Mouse (Mus musculus) gastrocnemius, adult 8-10 months (tissue): Measurements from ENCODE around the gene 2310034G01Rik. TPM values are rescaled to one million over a fixed set of nuclear protein-coding genes. Genes with fewer than 3 reads are reported as not detected.

Experiments used
- DNase-seq, 2 experiments: peaks; one replicate each; pipeline ENCODE4 v3.0.0; 2022; ENCODE audit warnings: low spot score in 2 of 2
- total RNA-seq, 4 experiments: library from RNA; stranded (reverse); gene quantifications; 2 replicates each; pipeline ENCODE4 v1.2.4; 2022

2310034G01Rik gene
- total RNA-seq, 4 experiments from 2014 or later: 0.27 to 0.35 (median 0.29) TPM; not detected in 1

DNA sequence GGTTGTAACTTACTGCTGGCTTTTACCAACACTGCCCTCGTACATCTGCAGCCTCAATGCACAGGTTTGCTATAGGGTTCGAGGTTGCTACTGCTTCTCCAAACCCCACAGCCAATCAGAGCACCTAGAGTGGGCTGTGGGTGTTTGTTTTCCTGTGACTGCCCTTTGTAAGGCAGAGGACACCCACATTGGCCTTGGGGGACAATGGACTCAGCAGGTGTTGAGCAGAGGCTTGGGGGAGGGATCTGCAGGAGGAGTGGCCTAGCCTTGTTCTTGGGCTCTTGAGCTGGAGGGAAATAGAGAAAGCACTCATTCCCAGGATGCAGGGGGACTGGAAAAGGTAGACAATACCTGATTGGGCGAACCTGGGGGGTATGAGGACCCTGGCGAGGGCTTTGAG lies 8.3 kb upstream of the 2310034G01Rik start:
- DNase-seq: no peak

DNA sequence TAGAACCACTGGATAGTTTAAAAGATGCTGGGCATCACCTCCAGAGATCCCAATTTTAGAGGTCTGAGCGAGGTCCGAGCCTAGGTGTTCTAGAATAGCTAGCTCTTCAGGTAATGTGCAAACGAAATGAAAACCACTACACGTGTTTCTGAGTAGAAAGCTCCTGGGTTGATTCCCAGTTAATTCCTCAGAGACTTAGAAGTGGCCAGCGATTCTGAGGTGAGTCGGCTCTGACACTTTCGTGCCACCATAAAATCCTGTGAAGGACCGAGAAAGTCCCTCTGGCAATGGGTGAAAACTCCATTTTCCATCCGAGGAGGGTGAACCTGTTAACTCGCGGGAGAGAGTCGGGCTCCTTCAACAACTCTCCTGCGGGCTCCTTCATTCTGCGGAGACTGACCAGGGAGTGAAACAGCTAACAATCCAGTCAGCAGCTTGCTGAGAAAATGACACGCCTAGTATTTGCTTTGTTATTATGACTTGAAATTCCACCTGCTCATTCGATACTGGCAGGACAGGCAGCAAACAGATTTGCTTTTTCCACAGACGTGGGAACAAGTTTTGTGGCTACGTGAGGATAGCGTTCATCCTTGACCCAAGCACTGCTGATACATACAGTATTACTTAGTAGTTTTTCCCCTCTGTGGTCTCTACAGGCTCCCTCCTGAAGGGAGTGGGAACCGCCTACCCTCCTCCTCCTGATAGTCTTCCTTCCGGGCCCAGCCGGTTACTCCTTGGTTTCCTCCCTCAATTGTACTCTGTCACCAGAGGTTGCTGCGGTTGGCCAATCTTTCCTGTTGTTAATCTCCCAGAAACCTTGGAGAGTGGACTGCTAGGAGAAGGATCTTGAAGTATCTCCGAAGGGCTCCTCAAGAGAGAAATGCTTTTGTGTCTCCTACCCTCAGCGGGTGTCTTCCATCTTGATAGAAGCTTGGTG lies 7.5 kb upstream of the 2310034G01Rik start:
- DNase-seq: no peak

DNA sequence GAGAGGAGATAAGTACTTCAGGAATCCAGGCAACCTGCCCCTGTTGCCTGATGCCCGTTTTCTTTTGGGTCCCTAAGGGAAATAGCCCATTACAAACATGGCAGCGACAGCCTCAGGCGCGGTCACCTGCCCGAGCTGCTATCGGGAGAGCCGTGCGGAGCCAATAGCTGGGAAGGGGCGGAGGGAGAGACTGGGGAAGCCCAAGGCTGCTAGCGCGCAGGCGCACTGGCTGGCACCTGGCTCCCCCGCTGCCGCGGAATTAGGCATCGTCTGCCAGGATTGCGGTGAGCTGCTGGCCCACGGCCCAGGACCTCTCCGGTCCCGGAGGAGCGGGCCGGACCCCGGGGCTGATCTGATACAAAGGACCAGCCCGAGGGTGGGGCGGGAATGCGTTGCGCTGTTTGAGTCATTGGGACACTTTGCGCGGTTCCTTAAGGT lies 6.6 kb upstream of the 2310034G01Rik start:
- DNase-seq: peak; percentile 46 to 78

DNA sequence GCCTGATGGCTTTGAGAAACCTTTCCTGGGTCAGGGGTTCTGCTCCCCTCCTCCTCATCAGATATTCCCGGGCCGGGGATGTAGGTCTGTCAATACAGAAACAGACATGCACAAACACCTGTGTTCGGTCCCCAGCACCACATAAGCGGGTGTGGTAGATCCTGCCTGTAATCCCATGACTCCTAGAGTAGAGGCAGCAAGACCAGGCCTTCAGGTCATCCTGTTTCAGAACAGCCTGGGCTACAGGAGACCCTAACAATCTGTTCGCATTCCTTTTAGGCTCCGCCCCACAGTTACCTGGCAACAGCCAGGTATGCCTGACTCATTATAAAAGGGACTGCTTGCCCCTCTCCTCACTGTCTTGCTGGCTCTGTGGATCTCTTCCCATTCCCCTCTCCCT lies 552 bp downstream of the 2310034G01Rik start:
- no peak for DNase-seq

DNA sequence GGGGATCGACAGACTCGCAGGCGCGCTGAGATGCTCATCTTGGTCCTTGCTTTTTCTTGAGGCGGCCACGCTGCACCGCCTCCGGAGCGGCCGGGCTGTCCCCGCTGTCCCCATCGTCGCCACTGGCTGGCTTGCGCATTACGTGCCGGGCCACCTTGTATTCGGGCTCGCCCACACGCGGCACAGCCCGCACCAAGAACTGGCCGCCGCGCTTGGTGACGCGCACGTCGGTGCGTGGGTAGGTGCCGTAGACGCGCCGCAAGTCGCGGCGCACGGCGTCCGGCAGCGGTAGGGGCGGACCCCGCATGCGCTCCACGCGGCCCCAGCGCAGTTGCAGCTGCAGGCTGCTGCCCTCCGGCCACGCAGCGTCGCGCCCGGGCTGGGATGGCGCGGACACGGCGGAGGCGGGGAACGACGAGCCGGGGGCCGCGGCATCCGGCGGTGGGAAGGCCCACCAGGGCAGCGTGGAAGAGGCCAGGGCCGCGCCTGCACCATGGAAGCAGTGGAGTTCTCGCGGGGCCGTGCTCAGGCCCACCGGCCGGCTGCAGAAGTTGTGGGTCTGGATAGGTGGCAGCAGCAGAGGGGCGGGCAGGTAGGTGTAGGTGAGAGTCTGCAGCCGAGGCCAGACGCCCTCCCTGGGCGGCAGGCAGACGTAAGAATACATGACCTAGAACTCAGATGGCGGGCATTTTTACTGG lies 1.2 kb downstream of the 2310034G01Rik start:
- peak; percentile 37 to 59 for DNase-seq

DNA sequence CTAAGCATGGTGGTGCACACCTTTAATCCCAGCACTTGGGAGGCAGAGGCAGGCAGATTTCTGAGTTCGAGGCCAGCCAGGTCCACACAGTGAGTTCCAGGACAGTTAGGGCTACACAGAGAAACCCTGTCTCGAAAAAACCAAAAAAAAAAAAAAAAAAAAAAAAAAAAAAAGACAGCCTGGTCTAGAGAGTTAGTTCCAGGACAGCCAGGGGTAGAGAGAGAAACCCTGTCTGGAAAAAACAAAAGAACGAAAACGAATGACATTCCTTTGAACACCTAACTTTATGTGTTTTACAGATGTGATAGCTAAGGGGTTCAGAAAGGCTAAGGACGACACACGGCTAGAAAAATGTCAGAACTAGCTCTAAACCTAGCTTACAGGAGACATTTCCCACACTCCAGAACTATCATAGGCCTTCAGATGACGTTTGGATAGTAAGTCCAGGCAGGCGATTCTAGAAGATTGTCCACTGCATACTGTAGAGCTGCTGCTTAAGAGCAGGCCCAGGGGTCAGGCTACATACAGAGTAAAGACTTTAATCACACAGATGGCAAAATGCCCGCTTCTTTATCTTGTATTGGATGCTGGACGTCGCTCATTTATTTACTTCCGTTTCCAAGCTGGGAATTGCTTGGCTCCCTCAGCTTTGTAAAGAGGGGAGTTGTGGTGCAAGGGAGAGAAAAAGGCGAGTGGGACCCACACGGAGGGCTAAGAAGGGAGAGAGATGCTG lies 2.0 kb downstream of the 2310034G01Rik start:
- DNase-seq: no peak

DNA sequence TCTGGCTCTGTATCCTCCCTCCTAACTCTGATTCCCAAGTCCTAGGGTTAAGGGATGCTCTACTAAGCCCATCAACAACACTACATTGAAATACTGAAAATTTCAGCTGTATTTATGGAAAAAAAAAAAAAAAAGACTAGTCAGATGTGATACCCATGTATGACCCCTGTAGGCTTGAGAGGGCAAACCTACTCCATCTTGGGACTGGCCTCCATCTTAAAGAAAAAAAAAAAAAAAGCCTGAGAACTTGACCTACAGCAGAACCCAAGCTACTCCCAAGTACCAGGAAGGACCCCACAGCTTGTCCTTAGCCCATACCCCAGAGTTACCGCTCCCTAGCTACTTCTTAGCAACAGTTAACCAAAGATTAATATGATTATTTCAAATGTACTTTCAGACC lies 3.0 kb downstream of the 2310034G01Rik start:
- DNase-seq: no peak

DNA sequence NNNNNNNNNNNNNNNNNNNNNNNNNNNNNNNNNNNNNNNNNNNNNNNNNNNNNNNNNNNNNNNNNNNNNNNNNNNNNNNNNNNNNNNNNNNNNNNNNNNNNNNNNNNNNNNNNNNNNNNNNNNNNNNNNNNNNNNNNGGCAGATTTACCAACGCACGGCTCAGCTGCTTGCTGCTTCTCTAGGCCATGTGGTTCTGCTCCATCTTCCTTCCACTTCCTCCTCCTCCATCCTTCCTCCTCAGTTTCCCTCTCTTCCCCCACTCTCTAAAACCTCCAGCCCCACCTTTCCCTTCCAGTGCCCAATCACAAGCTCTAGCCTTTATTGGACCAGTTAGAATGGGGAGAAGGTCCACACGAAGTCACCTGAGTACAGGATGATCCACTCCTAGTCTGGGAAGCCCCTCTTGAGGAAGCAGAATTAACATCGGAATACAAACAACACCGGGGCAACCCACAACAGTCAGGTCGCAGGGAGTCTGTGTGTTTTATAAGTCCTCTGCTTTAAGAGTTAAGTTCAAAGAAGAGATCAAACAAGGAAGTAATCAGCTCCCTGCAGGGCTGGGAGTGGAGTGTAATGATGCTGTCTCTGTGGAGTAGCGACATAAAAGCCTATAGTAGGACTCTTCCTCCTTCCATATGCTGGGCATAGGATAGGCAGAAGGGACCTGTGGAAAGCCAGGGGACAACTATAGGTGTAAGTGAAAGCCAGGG lies 5.2 kb downstream of the 2310034G01Rik start:
- no peak for DNase-seq

DNA sequence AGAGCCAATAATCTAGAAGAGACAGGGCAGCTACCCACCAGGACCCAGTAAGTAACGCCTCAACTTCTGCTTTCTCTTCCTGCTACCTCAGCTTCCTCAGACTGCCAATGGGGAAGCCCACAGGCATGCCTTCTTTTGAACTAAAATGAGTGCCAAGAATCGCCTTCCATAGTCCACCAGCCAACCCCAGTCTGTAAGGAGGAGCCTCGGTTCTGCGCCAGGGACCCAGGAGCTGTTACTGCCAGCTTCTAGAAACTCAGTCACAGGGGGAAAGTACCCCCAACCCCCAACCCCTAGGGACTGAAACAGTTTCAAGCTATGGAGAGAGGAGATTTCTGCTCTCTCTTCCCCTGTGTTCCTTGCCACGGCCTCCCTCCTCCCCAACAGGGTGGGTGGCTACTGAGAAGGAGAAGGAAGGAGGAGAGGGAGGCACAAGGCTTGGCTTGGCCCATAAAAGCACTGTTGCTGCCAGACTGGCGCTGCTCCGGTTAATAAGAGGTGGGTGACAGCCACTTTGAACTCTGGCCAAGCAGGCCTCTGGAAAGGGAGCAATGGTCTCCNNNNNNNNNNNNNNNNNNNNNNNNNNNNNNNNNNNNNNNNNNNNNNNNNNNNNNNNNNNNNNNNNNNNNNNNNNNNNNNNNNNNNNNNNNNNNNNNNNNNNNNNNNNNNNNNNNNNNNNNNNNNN lies 10.7 kb downstream of the 2310034G01Rik start:
- no peak for DNase-seq

DNA sequence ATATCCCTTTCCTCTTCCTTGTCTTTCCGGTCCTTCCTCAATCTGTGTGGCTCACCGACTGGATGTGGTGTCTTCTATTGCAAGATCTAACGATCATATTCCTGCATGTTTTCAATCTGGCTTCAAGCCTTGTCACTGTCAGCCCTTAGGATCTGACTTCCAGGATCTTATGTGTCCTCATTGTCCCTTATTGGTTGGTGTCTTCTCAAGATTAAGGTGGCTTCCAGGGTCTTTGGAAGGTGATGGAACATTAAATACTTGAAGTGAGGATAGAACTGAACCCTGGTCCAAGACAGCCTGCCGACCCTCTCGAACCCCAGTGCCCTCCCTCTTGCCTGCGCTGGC lies 11.2 kb downstream of the 2310034G01Rik start:
- DNase-seq: no peak

DNA sequence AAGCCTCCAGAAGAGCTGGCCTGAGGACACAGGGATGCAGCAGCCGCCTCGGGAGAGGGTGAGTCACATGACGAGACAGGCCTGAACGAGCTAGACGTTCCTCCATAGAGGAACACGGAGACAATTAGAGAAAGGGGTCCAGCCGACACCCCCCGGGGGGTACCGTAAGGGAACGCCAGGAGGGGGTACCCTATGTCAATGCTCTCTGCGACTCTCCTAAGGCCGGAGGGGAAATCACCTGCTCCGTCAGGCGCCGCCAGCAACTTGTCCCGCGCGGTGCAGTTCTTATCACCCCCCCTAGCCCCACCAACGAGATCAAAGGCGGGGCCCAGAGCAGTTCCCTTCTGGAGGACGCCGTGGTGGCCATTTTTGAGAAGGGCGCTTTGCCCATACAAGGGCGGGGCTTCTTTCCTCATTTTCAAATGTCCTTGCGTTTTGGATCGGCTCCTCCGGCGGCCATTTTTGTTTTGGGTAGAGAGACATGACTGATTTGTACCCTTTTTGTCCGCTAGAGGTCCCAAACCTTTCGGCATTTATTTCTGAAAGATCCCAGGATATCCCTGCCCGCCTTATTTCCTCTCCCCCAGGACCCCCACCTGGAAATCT lies 11.7 kb downstream of the 2310034G01Rik start, which contains the start of gene Cuedc2:
Gene Cuedc2, minus strand, starts transcription at position 372 of the 606 bp plus-strand sequence.
- DNase-seq: peak; percentile 95 to 96

DNA sequence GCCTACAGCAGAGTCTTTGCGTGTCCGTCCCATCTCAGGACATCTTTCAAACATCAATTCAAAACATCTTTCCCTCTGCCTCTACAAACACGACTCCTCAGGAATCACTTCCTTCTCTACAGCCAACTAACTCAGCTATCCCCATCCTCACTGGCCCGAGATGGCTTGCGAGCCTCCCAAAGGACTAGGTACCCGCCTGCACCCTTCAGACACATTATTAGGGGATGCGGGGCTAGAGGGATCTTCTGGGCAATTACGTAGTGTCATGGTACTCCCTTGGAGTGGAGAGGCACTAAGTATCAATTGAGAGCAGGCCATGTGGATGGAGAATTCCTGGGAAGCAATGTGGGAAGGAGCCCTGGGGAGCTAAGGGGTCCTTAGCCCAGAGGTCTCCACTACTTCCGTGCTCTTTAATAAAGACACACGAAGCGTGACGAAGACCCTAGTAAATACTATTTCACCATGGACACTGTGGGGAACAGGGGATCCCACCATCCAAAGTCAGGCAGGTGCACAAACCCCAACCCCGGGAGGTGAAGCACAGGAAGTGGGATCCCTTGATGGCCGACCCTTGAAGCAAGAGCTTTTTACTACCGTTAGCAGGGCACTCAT lies 12.3 kb downstream of the 2310034G01Rik start:
- DNase-seq: no peak

DNA sequence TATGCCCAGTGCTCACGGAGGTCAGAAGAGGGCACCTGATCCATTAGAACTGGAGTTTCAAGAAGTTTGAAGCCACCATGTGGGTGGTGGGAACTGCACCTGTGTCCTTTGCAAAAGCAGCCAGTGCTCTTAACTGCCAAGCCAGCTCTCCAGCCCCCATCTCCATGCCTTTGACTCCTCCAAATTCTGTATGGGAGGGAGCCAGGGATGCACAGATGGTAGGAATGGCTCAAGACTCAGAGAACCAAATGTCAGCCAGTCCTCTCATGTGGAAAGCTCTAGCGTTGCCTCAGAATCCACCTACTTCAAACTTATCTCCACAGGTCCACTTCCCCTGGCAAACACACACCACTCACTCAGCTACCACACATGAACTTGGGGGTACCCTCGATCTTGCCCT lies 16.2 kb downstream of the 2310034G01Rik start:
- no peak for DNase-seq

DNA sequence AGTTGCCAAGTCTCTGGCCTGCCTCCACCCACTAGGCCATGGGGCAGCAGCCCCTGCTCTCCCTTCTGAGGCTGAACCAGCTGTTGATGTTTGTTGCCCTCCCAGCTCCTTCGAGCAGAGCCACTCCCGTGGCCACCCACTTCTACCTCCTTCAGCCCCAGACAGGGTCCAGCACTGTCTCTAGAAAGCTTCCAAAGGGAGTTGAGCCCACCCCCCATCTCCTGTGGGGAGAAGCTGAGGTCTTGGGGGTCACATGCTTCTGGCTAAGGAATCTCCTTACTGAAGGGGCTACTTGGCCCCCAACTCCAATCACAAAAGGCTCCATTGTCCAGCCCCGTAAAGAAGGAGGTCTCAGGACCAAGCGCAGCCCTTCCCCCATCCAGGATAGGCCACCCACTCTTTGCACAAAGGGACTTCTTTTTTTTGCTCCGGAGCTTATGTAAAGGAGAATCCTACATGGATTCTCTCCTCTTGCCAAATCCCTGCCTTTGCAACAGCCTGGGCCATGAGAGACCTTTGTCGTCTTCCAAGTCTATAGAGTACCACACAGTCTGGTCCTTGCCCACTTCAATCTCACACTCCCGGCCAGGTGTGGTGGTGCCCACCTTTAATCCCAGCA lies 17.3 kb downstream of the 2310034G01Rik start:
- DNase-seq: no peak

DNA sequence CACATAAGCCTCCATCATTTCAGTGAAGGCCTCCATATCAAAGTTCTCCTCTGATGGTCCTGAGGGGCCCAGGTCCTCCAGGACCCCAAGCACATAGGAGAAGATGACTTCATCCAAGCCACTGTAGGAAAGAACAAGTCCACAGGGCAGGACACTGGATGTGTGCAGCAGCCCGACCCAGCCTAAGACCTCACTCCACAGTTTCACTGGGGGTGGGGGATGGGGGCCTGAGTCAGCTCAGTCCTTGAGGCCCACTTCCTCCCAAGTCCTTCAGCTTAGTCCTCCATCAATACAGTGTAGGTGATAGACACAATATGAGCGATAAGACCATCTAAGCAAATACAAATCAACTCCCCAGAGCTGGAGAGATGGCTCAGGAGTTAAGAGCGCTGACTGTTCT lies 18.2 kb downstream of the 2310034G01Rik start:
- no peak for DNase-seq

DNA sequence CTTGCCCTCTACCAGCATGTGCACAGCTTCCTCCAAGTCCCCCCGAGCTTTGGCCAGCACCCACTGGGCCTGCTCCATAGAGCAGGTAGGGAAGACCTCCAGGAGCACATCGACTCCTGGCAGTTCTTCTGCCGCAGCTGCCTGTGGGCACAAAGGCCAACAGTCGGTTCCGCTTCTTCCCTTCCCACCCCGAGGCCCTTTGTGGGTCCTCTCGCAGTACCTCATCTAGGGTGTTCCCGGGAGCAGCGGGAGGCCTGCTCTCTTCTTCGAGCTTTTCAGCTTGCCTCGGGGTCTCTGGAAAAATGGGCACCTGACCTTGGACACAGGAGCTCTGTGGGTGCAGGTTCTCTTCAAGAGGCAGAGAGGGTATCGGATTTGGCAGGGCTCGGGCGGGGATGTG lies 18.8 kb downstream of the 2310034G01Rik start:
- DNase-seq: no peak

DNA sequence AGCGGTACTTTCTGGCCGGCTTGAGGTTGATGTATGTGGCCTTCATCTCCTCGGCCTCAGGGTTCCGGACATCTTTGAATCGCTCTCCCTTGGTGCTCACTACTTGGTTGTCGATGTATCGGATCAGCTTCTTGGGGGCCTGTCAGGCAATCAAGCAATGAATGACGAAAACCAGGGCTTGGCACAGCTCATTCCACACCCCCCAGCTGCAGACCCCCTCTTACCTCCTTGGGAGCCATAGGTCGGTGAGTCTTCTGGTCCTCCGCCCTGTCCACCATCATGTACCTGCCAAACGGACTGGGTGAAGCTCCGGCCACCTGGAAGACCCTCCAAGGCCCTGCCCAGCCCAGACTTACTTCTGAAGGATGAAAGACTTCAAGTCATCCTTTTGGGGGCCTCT lies 19.4 kb downstream of the 2310034G01Rik start:
- no peak for DNase-seq

DNA sequence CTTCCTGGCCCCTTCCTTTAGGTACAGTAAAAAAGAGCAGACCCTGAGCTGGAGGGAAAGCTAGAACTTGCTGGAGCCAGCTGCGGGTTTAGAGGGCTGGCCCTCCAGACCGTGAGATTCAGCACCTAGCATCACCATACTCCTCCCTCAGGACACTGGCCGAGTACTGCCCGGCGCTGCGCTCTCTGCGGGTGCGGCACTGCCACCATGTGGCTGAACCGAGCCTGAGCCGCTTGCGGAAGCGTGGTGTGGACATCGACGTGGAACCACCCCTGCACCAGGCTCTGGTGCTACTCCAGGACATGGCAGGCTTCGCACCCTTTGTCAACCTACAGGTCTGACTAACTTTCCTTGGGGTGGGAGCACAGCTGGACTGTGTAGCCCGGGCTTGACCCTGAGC lies 20.2 kb downstream of the 2310034G01Rik start:
- DNase-seq: peak; percentile 48 to 66

DNA sequence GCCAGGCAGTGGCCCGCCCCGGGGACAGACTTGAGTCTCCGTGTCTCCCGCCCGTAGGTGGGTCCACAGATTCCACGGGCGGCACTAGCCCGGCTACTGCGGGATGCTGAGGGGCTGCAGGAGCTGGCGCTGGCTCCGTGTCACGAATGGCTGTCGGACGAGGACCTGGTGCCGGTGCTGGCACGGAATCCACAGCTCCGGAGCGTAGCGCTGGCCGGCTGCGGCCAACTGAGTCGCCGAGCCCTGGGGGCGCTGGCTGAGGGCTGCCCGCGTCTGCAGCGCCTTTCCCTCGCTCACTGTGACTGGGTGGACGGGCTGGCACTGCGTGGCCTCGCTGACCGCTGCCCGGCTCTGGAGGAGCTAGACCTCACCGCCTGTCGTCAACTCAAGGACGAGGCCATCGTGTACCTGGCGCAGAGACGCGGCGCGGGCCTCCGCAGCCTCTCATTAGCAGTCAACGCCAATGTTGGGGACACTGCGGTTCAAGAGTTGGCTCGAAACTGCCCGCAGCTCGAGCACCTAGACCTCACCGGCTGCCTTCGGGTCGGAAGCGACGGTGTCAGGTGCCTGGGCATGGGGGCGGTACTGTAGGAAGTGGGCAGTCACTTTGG lies 21.0 kb downstream of the 2310034G01Rik start:
- DNase-seq: no peak
